ENCODE assay signal across 8 mouse cellular contexts in genomic region chr9:21002270-21002626, GRCm38 (mm10). TPM values are rescaled to one million over a fixed set of nuclear protein-coding genes. Genes with fewer than 3 reads are reported as not detected.
A peak's percentile ranks its signal among the peaks of the same experiment; 100 is the strongest.
DNase-seq lines count a peak whose midpoint lies in the region; ATAC-seq and TF ChIP-seq lines count a peak whose summit lies in the region.

No protein-coding gene starts in this region.

- 5% methylated on average over 7 of the region's 7 CpGs for WGBS in cerebellum, adult 2 months
- 10% methylated on average over 7 of the region's 7 CpGs for WGBS in spleen, adult 2 months
- WGBS in limb, embryonic 15.5 days: 12% methylated on average over 7 of the region's 7 CpGs
- 7% methylated on average over 7 of the region's 7 CpGs for WGBS in stomach, embryonic 16.5 days

- no peak for TF ChIP-seq CTCF in cerebellum, adult 2 months (IDR thresholded peaks at IDR 0.05; ENCODE audit: borderline replicate concordance, insufficient read depth, low read depth, low read length)
- no peak for TF ChIP-seq CTCF in spleen, adult 2 months (IDR thresholded peaks at IDR 0.05; ENCODE audit: extremely low read depth, insufficient read depth, insufficient read length, insufficient replicate concordance)

- H3K9ac ChIP-seq in limb, embryonic 15.5 days: peak overlapping the region; percentile 67
- peak overlapping the region; percentile 92 for H3K9ac ChIP-seq in stomach, embryonic 16.5 days (ENCODE audit: low read length)

- no peak; the same call in 1 of the 2 replicates for ATAC-seq in limb, embryonic 15.5 days (ENCODE audit: insufficient number of reproducible peaks, low FRiP score, low TSS enrichment, low read depth)
- peak; percentile 19 for ATAC-seq in stomach, embryonic 16.5 days (ENCODE audit: insufficient read depth, low FRiP score)

- DNase-seq in cerebellum, adult 2 months: peak in 1 of 2 experiments; percentile 22
- DNase-seq in cerebellum, adult 8-10 months: no peak
- no peak for DNase-seq in spleen, adult 2 months (ENCODE audit: low read depth in 1 of 2, low spot score in 2 of 2)
- no peak for DNase-seq in spleen, adult 12 weeks (ENCODE audit: low spot score)
- DNase-seq in adrenal gland, postnatal 14 days: no peak
- DNase-seq in spleen, postnatal 10 days (ENCODE audit: low spot score in 2 of 2): no peak

- H3K27ac ChIP-seq in cerebellum, adult 2 months (ENCODE audit: insufficient read depth, low read length): peak overlapping the region; percentile 39; the same call in 1 of the 2 replicates
- H3K27ac ChIP-seq in spleen, adult 2 months (ENCODE audit: insufficient read depth, low read length): peak overlapping the region; percentile 76; the same call in 1 of the 2 replicates
- peak overlapping the region; percentile 60; the same call in 1 of the 2 replicates for H3K27ac ChIP-seq in limb, embryonic 15.5 days
- peak overlapping the region; percentile 79 for H3K27ac ChIP-seq in stomach, embryonic 16.5 days (ENCODE audit: low read length)

- peak overlapping the region; percentile 84 for H3K4me2 ChIP-seq in limb, embryonic 15.5 days
- H3K4me2 ChIP-seq in stomach, embryonic 16.5 days (ENCODE audit: low read depth, low read length): peak overlapping the region; percentile 78

- no peaks in the 10 kb centered on the region for H3K9me3 ChIP-seq in limb, embryonic 15.5 days
- no peaks in the 10 kb centered on the region for H3K9me3 ChIP-seq in stomach, embryonic 16.5 days (replicated peaks; ENCODE audit: control insufficient read depth, low read length)

- no peaks in the 10 kb centered on the region for H3K27me3 ChIP-seq in cerebellum, adult 2 months (ENCODE audit: control insufficient read depth, insufficient read depth, low read length)
- no peaks in the 10 kb centered on the region for H3K27me3 ChIP-seq in spleen, adult 2 months (ENCODE audit: control insufficient read depth, insufficient read depth, low read length)
- H3K27me3 ChIP-seq in limb, embryonic 15.5 days: no peaks in the 10 kb centered on the region
- no peaks in the 10 kb centered on the region for H3K27me3 ChIP-seq in stomach, embryonic 16.5 days (ENCODE audit: control insufficient read depth, insufficient read depth, low read length)

- peak overlapping the region; percentile 68 for H3K4me3 ChIP-seq in cerebellum, adult 2 months (replicated peaks; ENCODE audit: insufficient read depth, low read depth, low read length)
- peak overlapping the region; percentile 81 for H3K4me3 ChIP-seq in spleen, adult 2 months (ENCODE audit: extremely low read depth, insufficient read depth, insufficient read length)
- peak overlapping the region; percentile 63 for H3K4me3 ChIP-seq in limb, embryonic 15.5 days
- peak overlapping the region; percentile 97 for H3K4me3 ChIP-seq in stomach, embryonic 16.5 days (replicated peaks; ENCODE audit: low read length)

- no peak for TF ChIP-seq POLR2A in cerebellum, adult 2 months (IDR thresholded peaks at IDR 0.05; ENCODE audit: borderline replicate concordance, insufficient read depth, low read length)
- TF ChIP-seq POLR2A in spleen, adult 2 months (IDR thresholded peaks at IDR 0.05; ENCODE audit: low read depth, low read length): no peak

- H3K36me3 ChIP-seq in spleen, adult 2 months (ENCODE audit: control insufficient read depth, insufficient read depth, low read length): peaks cover 12% of the 10 kb centered on the region
- H3K36me3 ChIP-seq in limb, embryonic 15.5 days: peaks cover 18% of the 10 kb centered on the region
- H3K36me3 ChIP-seq in stomach, embryonic 16.5 days (ENCODE audit: control insufficient read depth, insufficient read depth, low read length): peaks cover 1% of the 10 kb centered on the region

- H3K4me1 ChIP-seq in cerebellum, adult 2 months (ENCODE audit: control insufficient read depth, insufficient read depth, low read length): peaks cover 10% of the 10 kb centered on the region; the same call in 1 of the 2 replicates
- H3K4me1 ChIP-seq in spleen, adult 2 months (ENCODE audit: control insufficient read depth, insufficient read depth, insufficient read length): no peaks in the 10 kb centered on the region; the same call in 1 of the 2 replicates
- H3K4me1 ChIP-seq in limb, embryonic 15.5 days: peaks cover 7% of the 10 kb centered on the region; the same call in 1 of the 2 replicates
- H3K4me1 ChIP-seq in stomach, embryonic 16.5 days (ENCODE audit: control insufficient read depth, insufficient read depth, low read length): peaks cover 6% of the 10 kb centered on the region

RNA-seq across cellular contexts. Expression of gene Mrpl4, which starts 0.3 kb away (rescaled TPM):
- polyA plus RNA-seq in cerebellum, adult 2 months (2012; rRNA removed): 135 and 139 TPM in 2 replicates
- 75.8 and 99.7 TPM in 2 replicates for polyA plus RNA-seq in spleen, adult 2 months (2012; rRNA removed)
- polyA plus RNA-seq in limb, embryonic 15.5 days (2015; fragmentation: Nextera tagmentation; extraction: Ambion mirVana): 112 and 116 TPM in 2 replicates
- 131 and 141 TPM in 2 replicates for polyA plus RNA-seq in stomach, embryonic 16.5 days (2015; fragmentation: Nextera tagmentation; extraction: Ambion mirVana)
- total RNA-seq in adrenal gland, postnatal 14 days (2021): 135 and 144 TPM in 2 replicates

RNA-seq across cellular contexts. Expression of gene Icam1, which starts 13.5 kb away (rescaled TPM):
- polyA plus RNA-seq in cerebellum, adult 2 months (2012; rRNA removed): 1.4 and 1.6 TPM in 2 replicates
- 59.7 and 67.4 TPM in 2 replicates for polyA plus RNA-seq in spleen, adult 2 months (2012; rRNA removed)
- polyA plus RNA-seq in limb, embryonic 15.5 days (2015; fragmentation: Nextera tagmentation; extraction: Ambion mirVana): 23.4 and 24.4 TPM in 2 replicates
- 15.0 and 16.3 TPM in 2 replicates for polyA plus RNA-seq in stomach, embryonic 16.5 days (2015; fragmentation: Nextera tagmentation; extraction: Ambion mirVana)
- total RNA-seq in adrenal gland, postnatal 14 days (2021): 12.7 and 13.8 TPM in 2 replicates

RNA-seq across cellular contexts. Expression of gene S1pr2, which starts 25.7 kb away (rescaled TPM):
- polyA plus RNA-seq in cerebellum, adult 2 months (2012; rRNA removed): 1.8 and 1.9 TPM in 2 replicates
- polyA plus RNA-seq in spleen, adult 2 months (2012; rRNA removed): 3.4 and 3.9 TPM in 2 replicates
- 62.0 and 65.1 TPM in 2 replicates for polyA plus RNA-seq in limb, embryonic 15.5 days (2015; fragmentation: Nextera tagmentation; extraction: Ambion mirVana)
- polyA plus RNA-seq in stomach, embryonic 16.5 days (2015; fragmentation: Nextera tagmentation; extraction: Ambion mirVana): 38.2 and 39.9 TPM in 2 replicates
- total RNA-seq in adrenal gland, postnatal 14 days (2021): 9.1 and 11.0 TPM in 2 replicates

RNA-seq across cellular contexts. Expression of gene Icam4, which starts 26.9 kb away (rescaled TPM):
- 0.32 and 0.65 TPM in 2 replicates for polyA plus RNA-seq in cerebellum, adult 2 months (2012; rRNA removed)
- 8.1 and 9.3 TPM in 2 replicates for polyA plus RNA-seq in spleen, adult 2 months (2012; rRNA removed)
- 0.96 and 3.0 TPM in 2 replicates for polyA plus RNA-seq in limb, embryonic 15.5 days (2015; fragmentation: Nextera tagmentation; extraction: Ambion mirVana)
- polyA plus RNA-seq in stomach, embryonic 16.5 days (2015; fragmentation: Nextera tagmentation; extraction: Ambion mirVana): 5.9 and 8.6 TPM in 2 replicates
- 1.2 and 4.1 TPM in 2 replicates for total RNA-seq in adrenal gland, postnatal 14 days (2021)

RNA-seq across cellular contexts. Expression of gene Icam5, which starts 29.6 kb away (rescaled TPM):
- 1.6 and 2.5 TPM in 2 replicates for polyA plus RNA-seq in cerebellum, adult 2 months (2012; rRNA removed)
- polyA plus RNA-seq in spleen, adult 2 months (2012; rRNA removed): 1.1 and 1.2 TPM in 2 replicates
- 0.05 and 0.21 TPM in 2 replicates for polyA plus RNA-seq in limb, embryonic 15.5 days (2015; fragmentation: Nextera tagmentation; extraction: Ambion mirVana)
- polyA plus RNA-seq in stomach, embryonic 16.5 days (2015; fragmentation: Nextera tagmentation; extraction: Ambion mirVana): 0.14 and 0.15 TPM in 2 replicates
- total RNA-seq in adrenal gland, postnatal 14 days (2021): 0.74 and 0.90 TPM in 2 replicates
